In genomic region chr12:54985257-54986051, GRCm38 (mm10) we compare ENCODE assay signal across 7 mouse cellular contexts. TPM values are rescaled to one million over a fixed set of nuclear protein-coding genes. Genes with fewer than 3 reads are reported as not detected.
DNase-seq lines count a peak whose midpoint lies in the region; ATAC-seq and TF ChIP-seq lines count a peak whose summit lies in the region.

No protein-coding gene starts in this region.

- no peaks in the 10 kb centered on the region for H3K9me3 ChIP-seq in intestine, embryonic 15.5 days
- no peaks in the 10 kb centered on the region for H3K9me3 ChIP-seq in midbrain, postnatal 0 days (ENCODE audit: low read length)

- H3K27me3 ChIP-seq in intestine, embryonic 15.5 days (replicated peaks): no peaks in the 10 kb centered on the region
- H3K27me3 ChIP-seq in midbrain, postnatal 0 days (ENCODE audit: insufficient read depth, low read length): no peaks in the 10 kb centered on the region

- H3K4me1 ChIP-seq in intestine, embryonic 15.5 days (replicated peaks): no peaks in the 10 kb centered on the region
- no peaks in the 10 kb centered on the region; the same call in none of the 2 replicates for H3K4me1 ChIP-seq in midbrain, postnatal 0 days (ENCODE audit: insufficient read depth, low read length)

- intact Hi-C loops in gastrocnemius, postnatal 36 days (cut with DNase I): loop anchor here (10.0 kb wide), 1 partner anchor 161 kb away; no protein-coding TSS in a partner anchor

- no peaks in the 10 kb centered on the region for H3K36me3 ChIP-seq in intestine, embryonic 15.5 days
- H3K36me3 ChIP-seq in midbrain, postnatal 0 days (ENCODE audit: insufficient read depth, low read length): no peaks in the 10 kb centered on the region

- DNase-seq in adrenal gland, adult 18-20 months (ENCODE audit: low spot score in 2 of 2): peak; percentile 55 to 73
- DNase-seq in embryo, embryonic 10 days (ENCODE audit: low spot score): peak; percentile 53
- DNase-seq in gastrocnemius, postnatal 36 days: peak; percentile 23 to 57
- DNase-seq in liver: peak; percentile 68
- peak; percentile 53 for DNase-seq in midbrain, postnatal 0 days (ENCODE audit: low spot score)
- peak; percentile 68 to 71 for DNase-seq in spleen, postnatal 36 days (ENCODE audit: low spot score in 2 of 2)

- H3K4me2 ChIP-seq in intestine, embryonic 15.5 days (replicated peaks): peak overlapping the region; percentile 73
- H3K4me2 ChIP-seq in midbrain, postnatal 0 days (ENCODE audit: low read depth, low read length, poor library complexity, severe bottlenecking): peak overlapping the region; percentile 94

- peak overlapping the region; percentile 89 for H3K9ac ChIP-seq in intestine, embryonic 15.5 days
- H3K9ac ChIP-seq in midbrain, postnatal 0 days (replicated peaks; ENCODE audit: low read length, poor library complexity, severe bottlenecking): peak overlapping the region; percentile 65

- H3K27ac ChIP-seq in intestine, embryonic 15.5 days: peak overlapping the region; percentile 94
- H3K27ac ChIP-seq in midbrain, postnatal 0 days (ENCODE audit: low read depth, low read length): peak overlapping the region; percentile 27

- under 1% methylated on average over 107 of the region's 117 CpGs for WGBS in intestine, embryonic 15.5 days
- WGBS in midbrain, postnatal 0 days: under 1% methylated on average over 68 of the region's 117 CpGs

- H3K4me3 ChIP-seq in intestine, embryonic 15.5 days (replicated peaks): peak overlapping the region; percentile 92
- peak overlapping the region; percentile 87 for H3K4me3 ChIP-seq in midbrain, postnatal 0 days (ENCODE audit: low read depth, low read length)

- peak; percentile 18; the same call in 1 of the 2 replicates for TF ChIP-seq CTCF in midbrain, postnatal 0 days (IDR thresholded peaks at IDR 0.05)

- ATAC-seq in intestine, embryonic 15.5 days: peak; percentile 80
- ATAC-seq in midbrain, postnatal 0 days (ENCODE audit: low FRiP score): peak; percentile 57

RNA-seq across cellular contexts. Expression of gene Gm20403, which starts 0.9 kb away (rescaled TPM):
- not detected for total RNA-seq in adrenal gland, adult 18-20 months (2021)
- not detected for total RNA-seq in gastrocnemius, postnatal 36 days (2021)
- polyA plus RNA-seq in intestine, embryonic 15.5 days (2015; fragmentation: Nextera tagmentation; extraction: Ambion mirVana): not detected in 2 replicates
- total RNA-seq in midbrain, postnatal 0 days (2014; rRNA removed): not detected in 2 replicates
- polyA plus RNA-seq in midbrain, postnatal 0 days (2015; fragmentation: Nextera tagmentation; extraction: Ambion mirVana): not detected in 2 replicates

RNA-seq across cellular contexts. Expression of gene Baz1a, which starts 28.7 kb away (rescaled TPM):
- total RNA-seq in adrenal gland, adult 18-20 months (2021): 10 to 100 TPM; 22.8 to 23.0 TPM
- total RNA-seq in gastrocnemius, postnatal 36 days (2021): 1 to 10 TPM; 3.7 to 3.9 TPM
- polyA plus RNA-seq in intestine, embryonic 15.5 days (2015; fragmentation: Nextera tagmentation; extraction: Ambion mirVana): 21.3 and 29.1 TPM in 2 replicates
- 2.1 and 4.4 TPM in 2 replicates for total RNA-seq in midbrain, postnatal 0 days (2014; rRNA removed)
- polyA plus RNA-seq in midbrain, postnatal 0 days (2015; fragmentation: Nextera tagmentation; extraction: Ambion mirVana): 2.0 and 2.6 TPM in 2 replicates

Comparison
In these comparisons a context has a peak if more than half of its experiments do, and no peak if none do; other contexts are left out.
1. Peak in every context shown above with its lines: DNase-seq, ATAC-seq, H3K4me3 ChIP-seq and H3K27ac ChIP-seq.